Mouse (Mus musculus) lung, adult 2 months (tissue): ENCODE data around the gene Prkar2a.

Experiments used
- CTCF ChIP-seq: fragments of 200-500 bp; IDR thresholded peaks from 2 replicates; pipeline ENCODE4 v1.5.1; 2011; ENCODE audit warnings: mild to moderate bottlenecking, low read length, control low read depth; ENCODE audit not compliant: insufficient read depth
- POLR2A ChIP-seq: fragments of 200-500 bp; IDR thresholded peaks from 2 replicates; pipeline ENCODE4 v1.6.1; 2011; ENCODE audit warnings: low read depth, mild to moderate bottlenecking, control low read depth, low read length, borderline replicate concordance; ENCODE audit errors: extremely low read depth

DNA sequence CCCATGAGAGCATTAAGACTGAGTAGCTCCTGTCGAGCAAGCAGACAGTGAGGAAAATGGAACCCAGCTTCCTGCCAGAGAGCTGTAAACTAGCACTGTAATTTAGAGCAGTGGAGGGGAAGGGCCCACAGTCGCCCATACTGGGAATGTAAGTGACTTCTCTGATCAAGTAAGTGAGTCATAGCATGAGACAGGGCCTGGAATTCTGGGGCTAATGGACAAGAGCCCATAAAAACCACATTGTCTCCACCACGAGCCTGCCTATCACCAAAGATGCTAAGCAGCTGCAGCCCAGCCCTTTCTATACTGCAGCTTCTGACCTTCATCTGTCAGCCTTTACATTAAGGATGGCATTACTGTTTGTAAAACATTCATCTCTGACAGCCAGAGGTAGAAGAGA, 50.1 kb downstream of the Prkar2a start:
- TF ChIP-seq CTCF (no peak), POLR2A (no peak)
